Mouse (Mus musculus): ENCODE measurements around the gene Sccpdh. TPM values are rescaled to one million over a fixed set of nuclear protein-coding genes. Genes with fewer than 3 reads are reported as not detected.
"Not testable (repeated sequence)": the region's sequence is repeated elsewhere in the genome, so short reads cannot be mapped to it uniquely, and the experiment has no call there.

The Sccpdh gene
- polyA plus RNA-seq, 1 experiment from 2014 or later: 14.8 TPM

- WGBS (ENCODE audit: insufficient replicate concordance): 47% methylated on average over 13 of the region's 13 CpGs
These were observed 22.7 kb upstream of the Sccpdh start for GRCm38 (mm10) chr1:179645101-179645979.

GRCm38 (mm10) chr1:179645980-179646268, 22.1 kb upstream of the Sccpdh start:
- peaks cover 22% of the 10 kb centered on the region for H3K4me1 ChIP-seq
- no peaks in the 10 kb centered on the region for H3K36me3 ChIP-seq
- no peak overlapping the region for H3K27ac ChIP-seq
- peak overlapping the region; percentile 26 for H3K4me2 ChIP-seq
- no peak for ATAC-seq
- WGBS (ENCODE audit: insufficient replicate concordance): 22% methylated on average over 4 of the region's 4 CpGs
- H3K4me3 ChIP-seq: no peak overlapping the region
- H3K27me3 ChIP-seq (replicated peaks): peaks cover 27% of the 10 kb centered on the region
- H3K9ac ChIP-seq: no peak overlapping the region
- H3K9me3 ChIP-seq (replicated peaks): no peaks in the 10 kb centered on the region

More at GRCm38 (mm10) chr1:179645101-179645979, 22.7 kb upstream of the Sccpdh start:
- Histone ChIP-seq H3K4me2 (peak overlapping the region; percentile 26), H3K36me3 (no peaks in the 10 kb centered on the region), H3K4me3 (no peak overlapping the region), H3K9me3 (replicated peaks) (no peaks in the 10 kb centered on the region), H3K9ac (no peak overlapping the region), H3K4me1 (peaks cover 17% of the 10 kb centered on the region), H3K27me3 (replicated peaks) (peaks cover 27% of the 10 kb centered on the region), H3K27ac (no peak overlapping the region)
- peak; percentile 74 for ATAC-seq

GRCm38 (mm10) chr1:179648678-179649077, 19.3 kb upstream of the Sccpdh start:
- H3K4me3 ChIP-seq; H3K27ac ChIP-seq; H3K4me2 ChIP-seq; ATAC-seq; H3K9me3 ChIP-seq (replicated peaks); H3K36me3 ChIP-seq; H3K9ac ChIP-seq: not testable (repeated sequence)
- 52% methylated on average over 4 of the region's 5 CpGs for WGBS (ENCODE audit: insufficient replicate concordance)
- Histone ChIP-seq H3K4me1 (peaks cover 22% of the 10 kb centered on the region), H3K27me3 (replicated peaks) (peaks cover 16% of the 10 kb centered on the region)

- Histone ChIP-seq H3K9ac (no peak overlapping the region), H3K4me3 (no peak overlapping the region), H3K4me2 (no peak overlapping the region), H3K9me3 (replicated peaks) (no peaks in the 10 kb centered on the region), H3K27ac (no peak overlapping the region), H3K36me3 (no peaks in the 10 kb centered on the region), H3K4me1 (peaks cover 22% of the 10 kb centered on the region), H3K27me3 (replicated peaks) (peaks cover 10% of the 10 kb centered on the region)
- WGBS (ENCODE audit: insufficient replicate concordance): 25% methylated on average over 3 of the region's 3 CpGs
- peak; percentile 63 for ATAC-seq
These were observed 18.7 kb upstream of the Sccpdh start for GRCm38 (mm10) chr1:179649324-179649723.

- no peaks in the 10 kb centered on the region for H3K9me3 ChIP-seq (replicated peaks)
- no peak overlapping the region for H3K27ac ChIP-seq
- H3K9ac ChIP-seq: no peak overlapping the region
- H3K4me2 ChIP-seq: no peak overlapping the region
- H3K4me3 ChIP-seq: no peak overlapping the region
- 13% methylated on average over 4 of the region's 4 CpGs for WGBS (ENCODE audit: insufficient replicate concordance)
- no peaks in the 10 kb centered on the region for H3K36me3 ChIP-seq
- no peak for ATAC-seq
- peaks cover 22% of the 10 kb centered on the region for H3K4me1 ChIP-seq
- H3K27me3 ChIP-seq (replicated peaks): peaks cover 9% of the 10 kb centered on the region
These were observed 17.7 kb upstream of the Sccpdh start for GRCm38 (mm10) chr1:179650284-179650683.

- peaks cover 9% of the 10 kb centered on the region for H3K27me3 ChIP-seq (replicated peaks)
- H3K9ac ChIP-seq: no peak overlapping the region
- H3K36me3 ChIP-seq: no peaks in the 10 kb centered on the region
- H3K4me3 ChIP-seq: no peak overlapping the region
- ATAC-seq: no peak
- 78% methylated on average over 5 of the region's 5 CpGs for WGBS (ENCODE audit: insufficient replicate concordance)
- no peaks in the 10 kb centered on the region for H3K9me3 ChIP-seq (replicated peaks)
- peaks cover 22% of the 10 kb centered on the region for H3K4me1 ChIP-seq
- no peak overlapping the region for H3K27ac ChIP-seq
- no peak overlapping the region for H3K4me2 ChIP-seq
These were observed 16.8 kb upstream of the Sccpdh start for GRCm38 (mm10) chr1:179651224-179651623.

- Histone ChIP-seq H3K4me1 (peaks cover 4% of the 10 kb centered on the region; the same call in 1 of the 2 replicates), H3K4me3 (no peak overlapping the region), H3K9ac (no peak overlapping the region), H3K27me3 (replicated peaks) (peaks cover 22% of the 10 kb centered on the region), H3K27ac (no peak overlapping the region), H3K9me3 (replicated peaks) (no peaks in the 10 kb centered on the region), H3K36me3 (no peaks in the 10 kb centered on the region), H3K4me2 (no peak overlapping the region)
- no peak for ATAC-seq
- WGBS (ENCODE audit: insufficient replicate concordance): 75% methylated on average over 5 of the region's 5 CpGs
These were observed 4.9 kb upstream of the Sccpdh start for GRCm38 (mm10) chr1:179663065-179663464.

- no peak overlapping the region for H3K4me3 ChIP-seq
- no peak for ATAC-seq
- 70% methylated on average over 4 of the region's 4 CpGs for WGBS (ENCODE audit: insufficient replicate concordance)
- no peaks in the 10 kb centered on the region for H3K9me3 ChIP-seq (replicated peaks)
- H3K4me1 ChIP-seq: peaks cover 17% of the 10 kb centered on the region
- H3K27ac ChIP-seq: no peak overlapping the region
- H3K27me3 ChIP-seq (replicated peaks): peaks cover 35% of the 10 kb centered on the region
- no peak overlapping the region for H3K9ac ChIP-seq
- H3K36me3 ChIP-seq: no peaks in the 10 kb centered on the region
- no peak overlapping the region for H3K4me2 ChIP-seq
These were observed 3.6 kb upstream of the Sccpdh start for GRCm38 (mm10) chr1:179664309-179664930.

GRCm38 (mm10) chr1:179666971-179667370, 1.0 kb upstream of the Sccpdh start:
- Histone ChIP-seq H3K27ac (no peak overlapping the region), H3K4me3 (no peak overlapping the region), H3K4me1 (peaks cover 17% of the 10 kb centered on the region), H3K27me3 (replicated peaks) (peaks cover 37% of the 10 kb centered on the region), H3K4me2 (no peak overlapping the region), H3K9ac (no peak overlapping the region), H3K36me3 (no peaks in the 10 kb centered on the region), H3K9me3 (replicated peaks) (no peaks in the 10 kb centered on the region)
- WGBS (ENCODE audit: insufficient replicate concordance): 66% methylated on average over 2 of the region's 2 CpGs
- ATAC-seq: no peak

GRCm38 (mm10) chr1:179667450-179667849, 560 bp upstream of the Sccpdh start:
- Histone ChIP-seq H3K4me1 (peaks cover 17% of the 10 kb centered on the region), H3K27me3 (replicated peaks) (peaks cover 37% of the 10 kb centered on the region), H3K4me3 (peak overlapping the region; percentile 68), H3K9ac (peak overlapping the region; percentile 70), H3K4me2 (peak overlapping the region; percentile 94), H3K27ac (no peak overlapping the region), H3K9me3 (replicated peaks) (no peaks in the 10 kb centered on the region), H3K36me3 (no peaks in the 10 kb centered on the region)
- ATAC-seq: no peak
- WGBS (ENCODE audit: insufficient replicate concordance): 30% methylated on average over 7 of the region's 7 CpGs

- no peaks in the 10 kb centered on the region for H3K9me3 ChIP-seq (replicated peaks)
- no peaks in the 10 kb centered on the region for H3K36me3 ChIP-seq
- H3K4me3 ChIP-seq: peak overlapping the region; percentile 68
- H3K27me3 ChIP-seq (replicated peaks): peaks cover 37% of the 10 kb centered on the region
- 34% methylated on average over 12 of the region's 12 CpGs for WGBS (ENCODE audit: insufficient replicate concordance)
- ATAC-seq: no peak
- H3K9ac ChIP-seq: peak overlapping the region; percentile 70
- no peak overlapping the region for H3K27ac ChIP-seq
- H3K4me1 ChIP-seq: peaks cover 17% of the 10 kb centered on the region
- peak overlapping the region; percentile 94 for H3K4me2 ChIP-seq
These were observed 977 bp downstream of the Sccpdh start for GRCm38 (mm10) chr1:179668836-179669537.

- Histone ChIP-seq H3K27me3 (replicated peaks) (peaks cover 3% of the 10 kb centered on the region; the same call in 1 of the 2 replicates), H3K9ac (no peak overlapping the region), H3K4me3 (no peak overlapping the region), H3K4me2 (no peak overlapping the region), H3K9me3 (replicated peaks) (no peaks in the 10 kb centered on the region), H3K4me1 (peaks cover under 1% of the 10 kb centered on the region; the same call in 1 of the 2 replicates), H3K36me3 (peaks cover 5% of the 10 kb centered on the region; the same call in 1 of the 2 replicates), H3K27ac (no peak overlapping the region)
- 57% methylated on average over 3 of the region's 3 CpGs for WGBS (ENCODE audit: insufficient replicate concordance)
- ATAC-seq: no peak
These were observed 6.3 kb downstream of the Sccpdh start for GRCm38 (mm10) chr1:179674355-179674754.
